Mouse (Mus musculus) kidney, adult 11 months (tissue): Measurements from ENCODE around the gene Cacnb4.

Source experiments
- DNase-seq: peaks from one replicate; pipeline ENCODE4 v3.0.0; 2022

The Cacnb4 gene

DNA sequence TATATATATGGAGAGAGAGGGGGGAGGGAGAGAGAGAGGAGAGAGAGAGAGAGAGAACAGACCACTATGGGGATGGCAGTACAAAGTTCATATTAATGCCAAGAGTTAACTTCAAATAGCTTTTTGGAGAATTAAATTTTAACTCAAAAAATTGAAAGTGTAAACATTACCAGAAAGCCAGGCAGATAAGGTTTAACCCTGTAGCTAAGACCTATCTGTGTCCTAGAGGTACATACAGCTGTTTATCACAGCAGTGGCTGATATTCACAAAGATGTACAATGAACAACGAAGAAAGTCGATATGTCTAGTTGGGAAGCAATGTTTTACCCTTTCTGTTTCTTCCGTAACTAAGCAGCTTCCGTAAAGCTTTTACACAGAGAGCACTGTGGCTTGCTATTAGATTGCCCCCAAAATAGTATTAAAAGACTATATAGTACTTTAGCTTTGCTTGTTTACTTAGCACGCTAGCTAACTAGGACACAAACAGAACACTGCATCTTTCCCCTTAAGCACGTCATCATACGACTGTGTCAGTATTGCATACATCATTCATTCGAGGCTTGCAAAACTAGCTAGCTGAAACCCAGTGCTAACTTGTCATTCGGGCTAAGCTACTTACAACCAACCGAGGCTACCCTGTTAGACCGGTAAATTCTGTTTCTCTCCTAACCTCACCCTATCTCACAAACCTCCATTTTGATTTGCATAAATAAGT is 72.5 kb downstream of the Cacnb4 start:
- no peak for DNase-seq

DNA sequence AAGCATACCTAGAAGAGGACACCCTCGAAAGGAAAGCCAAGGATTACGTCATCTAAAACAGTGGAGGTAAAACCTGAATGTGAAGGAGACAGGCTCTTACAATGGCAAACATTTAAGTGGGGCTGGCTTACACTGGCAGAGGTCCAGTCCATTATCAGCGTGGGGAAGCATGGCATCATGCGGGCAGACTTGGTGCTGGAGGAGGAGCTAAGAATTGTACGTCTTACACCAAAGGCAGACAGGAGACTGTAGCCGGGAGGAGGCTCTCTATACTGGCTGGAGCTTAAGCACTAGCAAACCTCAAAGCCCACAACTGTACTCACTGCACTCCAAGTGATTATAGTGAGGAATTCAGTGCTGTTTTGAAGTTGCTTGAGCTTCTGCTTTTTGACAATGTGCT is 73.2 kb downstream of the Cacnb4 start:
- no peak for DNase-seq

DNA sequence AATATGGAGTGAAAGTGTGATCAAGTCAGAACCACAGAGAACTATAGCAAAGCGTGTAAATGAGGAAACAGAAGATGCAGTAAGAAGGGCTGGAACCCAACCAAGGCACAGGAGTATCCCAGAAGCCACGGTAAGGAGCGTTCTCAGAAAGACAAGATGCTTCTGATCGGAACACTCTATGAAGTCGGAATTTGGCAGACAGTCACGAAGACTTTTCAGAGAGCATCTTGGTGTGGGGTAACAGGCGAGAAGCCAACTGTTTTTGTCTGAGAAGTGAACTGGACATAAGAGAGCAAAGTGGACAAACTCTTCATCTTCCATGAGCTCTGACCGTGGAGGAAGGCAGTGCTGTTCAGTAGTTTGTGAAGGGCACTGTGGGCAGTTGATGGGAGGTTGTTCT is 73.7 kb downstream of the Cacnb4 start:
- no peak for DNase-seq

DNA sequence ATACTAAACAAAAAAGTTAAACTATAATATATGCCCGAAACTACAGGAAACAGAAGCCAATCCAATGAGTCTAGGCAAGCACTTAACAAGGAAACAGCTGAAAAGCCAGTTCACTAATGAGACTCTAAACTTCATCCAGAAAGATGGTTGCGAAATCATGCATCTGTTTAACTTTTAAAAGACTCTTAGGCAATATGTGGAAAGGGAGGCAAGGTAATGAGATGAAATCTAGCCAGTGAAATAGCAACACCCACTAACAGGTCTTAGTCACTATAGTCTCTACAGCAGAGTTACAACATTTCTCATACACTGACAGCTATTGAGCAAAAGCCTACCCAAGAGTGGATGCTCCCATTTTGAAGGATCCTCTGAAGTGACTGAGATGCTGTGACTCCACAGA is 74.4 kb downstream of the Cacnb4 start:
- no peak for DNase-seq

DNA sequence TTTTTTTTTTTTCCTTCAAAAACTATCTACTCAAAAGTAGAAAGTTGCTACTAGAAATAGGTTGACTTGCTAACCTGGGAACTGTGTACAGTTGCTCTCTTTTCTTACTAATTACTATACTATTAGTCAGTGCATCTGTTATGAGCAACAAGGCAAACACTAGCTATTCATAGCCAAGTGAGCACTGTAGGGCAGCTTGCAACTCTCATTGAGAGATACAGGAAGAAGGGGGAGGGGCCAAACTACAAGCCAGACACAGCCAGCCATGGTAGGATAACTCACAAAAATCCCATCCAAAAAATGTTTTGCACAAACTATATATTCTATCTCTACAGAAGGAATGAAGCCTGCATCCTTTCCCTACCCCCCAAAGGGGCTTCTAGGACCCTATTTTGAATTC is 79.1 kb downstream of the Cacnb4 start:
- no peak for DNase-seq

DNA sequence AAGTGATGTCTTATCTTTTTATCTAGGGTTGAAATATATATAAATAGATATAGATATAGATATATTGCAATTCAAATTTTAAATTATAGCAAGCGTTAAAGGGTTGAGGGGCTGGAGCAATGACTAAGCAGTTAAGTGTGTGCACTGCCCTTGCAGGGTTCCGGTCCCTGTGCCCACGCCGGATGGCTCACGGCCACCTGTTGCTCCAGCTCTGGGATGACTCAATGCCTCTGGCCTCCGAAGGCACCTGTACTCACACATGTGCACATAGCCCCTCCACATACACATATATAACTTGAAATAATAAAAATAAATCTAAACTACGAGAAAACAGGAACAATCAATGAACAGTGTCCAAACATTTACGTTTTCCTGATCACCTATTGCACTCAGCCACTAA is 82.8 kb downstream of the Cacnb4 start:
- no peak for DNase-seq

DNA sequence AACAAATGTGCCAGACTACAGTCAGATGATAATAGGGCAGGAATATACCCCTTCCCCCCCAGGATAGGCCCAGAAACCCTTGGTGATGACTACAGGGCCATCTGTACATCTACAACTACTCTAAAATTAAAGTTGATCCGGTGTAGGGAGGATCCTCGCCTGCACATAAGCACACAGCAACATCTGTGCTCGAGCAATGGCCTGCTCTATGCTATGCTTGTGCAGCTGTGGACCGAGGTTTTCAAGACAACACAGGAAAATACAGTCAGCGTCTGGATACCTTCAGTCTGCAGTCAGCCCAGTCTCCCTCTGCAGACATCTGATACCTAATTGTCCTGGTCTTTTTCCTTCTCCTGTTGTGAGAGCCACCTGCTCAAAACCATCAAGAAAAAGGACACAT is 83.4 kb downstream of the Cacnb4 start:
- no peak for DNase-seq

DNA sequence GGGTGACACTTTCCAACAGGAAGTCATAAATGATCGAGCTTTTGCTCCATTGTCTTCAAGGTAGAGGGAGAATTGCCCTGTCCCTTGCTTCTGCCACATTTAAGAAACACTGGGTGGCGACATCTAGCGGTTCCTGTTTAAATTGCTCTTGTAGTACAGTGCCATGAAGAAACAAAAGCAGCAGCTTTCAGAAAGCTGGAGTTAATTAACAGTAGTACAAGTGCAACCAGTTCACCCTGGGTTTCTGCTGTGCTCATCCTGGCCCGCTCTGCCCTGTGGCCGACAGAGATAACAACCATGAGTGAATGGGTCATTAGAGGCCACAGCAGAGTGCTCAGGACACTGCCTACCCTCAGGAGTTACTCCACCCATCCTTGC is 85.7 kb downstream of the Cacnb4 start:
- DNase-seq: peak; percentile 63

DNA sequence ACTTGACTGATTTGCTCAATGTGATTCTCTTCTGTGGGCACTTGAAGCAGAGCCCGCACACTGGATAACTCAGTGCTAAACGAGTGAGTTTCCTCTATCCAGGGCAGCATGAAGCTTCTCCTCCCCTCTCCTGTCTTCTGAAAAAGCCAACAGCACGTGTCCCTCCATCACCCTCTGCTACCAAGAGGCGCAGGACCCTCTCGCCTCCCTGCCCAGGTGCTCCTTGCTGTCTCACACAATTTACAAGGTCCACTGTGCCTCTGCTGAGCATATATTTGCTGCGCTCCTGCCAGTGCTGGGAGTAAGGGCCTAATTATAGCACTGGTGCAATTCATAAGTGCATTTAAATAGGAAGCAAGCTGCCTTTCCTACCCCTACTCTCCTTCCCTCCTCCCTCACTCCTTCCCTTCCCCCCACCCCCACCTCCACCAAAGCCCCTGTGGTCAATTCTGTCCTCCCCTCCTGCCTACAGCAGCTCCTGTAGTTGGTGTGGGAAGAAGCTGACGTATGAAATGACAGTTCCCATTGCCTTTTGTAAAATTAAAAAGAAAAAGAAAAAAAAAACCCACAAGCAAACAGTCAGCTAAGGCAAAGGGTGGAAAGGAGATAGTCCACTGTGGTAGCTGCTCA is 86.2 kb downstream of the Cacnb4 start:
- no peak for DNase-seq

DNA sequence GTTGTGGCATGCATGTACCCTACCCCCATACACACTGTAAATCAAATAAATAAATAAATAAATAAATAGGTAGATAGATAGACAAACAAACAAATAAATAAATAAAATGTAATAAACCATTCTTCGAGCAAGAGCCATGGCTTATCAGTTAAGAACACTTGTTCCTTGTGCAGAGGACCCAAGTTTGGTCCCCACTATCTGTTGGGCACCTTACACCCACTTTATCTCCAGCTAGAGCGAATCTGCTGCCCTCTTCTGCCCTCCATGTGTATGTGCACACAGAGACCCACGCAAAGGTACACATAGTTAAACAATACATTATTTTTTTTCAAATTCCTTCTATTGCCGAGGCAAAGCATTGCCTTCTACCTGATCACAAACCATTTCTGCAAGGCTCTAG is 87.1 kb downstream of the Cacnb4 start:
- no peak for DNase-seq

DNA sequence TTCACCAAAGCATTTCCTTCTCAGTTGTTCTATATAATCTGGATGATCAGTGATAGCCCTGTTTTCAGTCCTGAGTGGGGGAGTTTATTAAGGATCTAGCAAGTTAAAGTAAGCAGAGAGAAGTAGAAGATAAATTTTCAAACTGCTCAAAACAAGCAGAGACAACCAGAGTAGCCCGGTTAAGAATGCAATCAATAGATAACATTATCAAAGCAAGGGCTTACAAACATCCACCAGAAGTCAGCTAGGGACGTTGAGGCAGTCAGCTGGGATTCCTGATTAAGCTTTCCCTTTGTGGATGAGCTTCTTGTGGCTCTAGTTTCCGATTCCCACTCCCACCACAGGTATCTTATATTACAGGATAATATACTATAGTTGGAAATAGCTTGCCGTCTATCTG is 91.2 kb downstream of the Cacnb4 start:
- DNase-seq: no peak

DNA sequence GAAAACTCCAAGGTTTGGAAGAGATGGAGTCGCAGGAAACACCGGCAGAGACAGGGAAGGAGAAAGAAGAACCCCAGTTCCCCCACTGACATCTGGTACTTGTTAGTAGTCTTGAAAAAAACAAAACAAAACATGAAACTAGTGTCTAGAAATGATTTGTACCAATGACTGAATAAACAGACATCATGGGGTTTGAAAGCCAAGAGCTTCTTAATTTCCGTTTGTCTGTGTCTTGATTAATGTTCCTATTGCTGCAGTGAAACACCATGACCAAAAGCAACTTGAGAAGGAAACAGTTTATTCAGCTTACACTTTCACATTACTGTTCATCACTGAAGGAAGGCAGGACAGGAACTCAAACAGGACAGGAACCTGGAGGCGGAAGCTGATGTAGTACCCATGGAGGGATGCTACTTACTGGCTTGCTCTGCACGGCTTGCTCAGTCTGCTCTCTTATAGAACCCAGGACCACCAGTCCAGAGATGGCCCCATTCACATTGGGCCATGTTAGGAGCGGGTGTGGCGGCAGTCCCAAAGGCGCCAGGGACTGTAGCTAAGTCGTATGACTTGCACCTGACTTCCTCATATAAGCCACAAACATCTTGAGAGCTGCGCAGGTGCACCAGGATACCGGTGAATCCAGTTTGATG is 95.4 kb downstream of the Cacnb4 start:
- no peak for DNase-seq

DNA sequence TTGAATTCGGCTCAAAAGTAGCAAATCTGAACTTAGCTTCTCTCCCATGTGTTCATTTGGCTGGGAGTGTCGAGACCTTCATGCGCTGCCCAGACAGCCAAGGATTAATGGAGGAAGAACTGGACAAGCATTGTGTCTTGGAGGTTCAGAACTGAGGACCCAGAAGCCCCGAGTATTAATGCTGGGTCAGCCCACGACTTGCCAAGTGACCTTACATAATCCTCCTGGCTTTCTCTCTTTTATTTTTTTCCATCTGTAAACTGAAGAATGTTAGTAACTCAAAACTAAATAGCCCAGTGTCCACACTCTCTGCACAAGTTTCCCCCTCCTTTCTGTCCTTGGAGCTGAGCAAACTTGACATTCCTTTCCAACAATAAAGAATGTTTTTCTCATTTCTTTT is 95.9 kb downstream of the Cacnb4 start:
- DNase-seq: peak; percentile 53

DNA sequence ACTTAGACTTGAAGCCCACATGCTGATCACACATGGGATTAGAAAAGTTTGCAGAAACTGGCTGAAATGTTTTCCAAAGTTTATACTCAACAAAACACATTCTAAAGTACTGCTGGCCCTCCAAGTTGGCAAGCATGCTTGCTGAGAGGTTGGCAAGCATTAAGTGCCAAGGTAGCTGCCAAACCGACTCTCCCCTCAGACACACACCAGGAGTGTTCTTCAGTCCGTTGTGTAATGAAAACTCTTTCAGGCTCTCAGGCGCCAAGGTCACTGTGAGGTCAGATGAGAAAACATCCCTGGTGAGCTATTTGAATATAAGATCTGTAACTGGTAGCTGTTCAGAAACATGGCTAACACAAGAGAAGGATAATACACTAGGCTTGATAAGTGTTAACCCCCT is 97.8 kb downstream of the Cacnb4 start:
- DNase-seq: peak; percentile 63

DNA sequence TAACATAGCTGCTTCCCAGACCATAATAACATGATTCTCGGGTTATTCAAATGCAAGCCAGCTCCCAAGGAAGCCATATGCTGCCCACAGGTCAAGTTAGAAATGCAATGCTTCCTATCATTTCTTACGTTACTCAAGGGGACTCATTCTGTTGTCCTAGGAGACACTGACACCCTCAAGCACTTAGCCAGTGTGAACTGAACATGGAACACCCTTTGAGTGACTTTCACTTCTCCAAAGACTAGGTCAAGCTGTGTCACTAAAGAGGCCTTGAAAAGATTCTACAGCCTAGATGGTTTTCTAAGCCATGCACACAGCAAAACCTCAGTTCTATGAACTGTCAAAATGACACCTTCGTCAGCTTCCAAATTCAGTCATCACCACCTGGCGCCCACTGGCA is 98.9 kb downstream of the Cacnb4 start:
- DNase-seq: no peak

DNA sequence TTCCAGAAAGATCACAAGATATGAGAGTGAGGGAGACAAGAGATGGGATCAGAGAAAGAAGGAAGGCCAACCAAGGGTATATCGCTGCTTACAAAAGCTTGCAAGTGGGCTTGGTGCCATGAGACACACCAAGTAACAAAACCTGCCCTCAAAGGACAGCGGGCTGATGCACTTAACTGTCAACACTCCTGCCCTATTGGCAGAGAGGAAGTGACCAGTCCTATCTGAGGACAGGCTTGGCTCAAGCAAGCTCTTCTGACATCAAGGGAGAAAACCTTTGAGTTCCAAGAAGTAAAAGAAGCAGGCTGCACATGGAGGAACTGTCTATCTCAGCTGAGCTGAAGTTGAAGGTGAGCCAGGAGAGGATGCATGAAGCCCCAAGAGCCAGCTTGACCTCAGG is 100.1 kb downstream of the Cacnb4 start:
- no peak for DNase-seq

DNA sequence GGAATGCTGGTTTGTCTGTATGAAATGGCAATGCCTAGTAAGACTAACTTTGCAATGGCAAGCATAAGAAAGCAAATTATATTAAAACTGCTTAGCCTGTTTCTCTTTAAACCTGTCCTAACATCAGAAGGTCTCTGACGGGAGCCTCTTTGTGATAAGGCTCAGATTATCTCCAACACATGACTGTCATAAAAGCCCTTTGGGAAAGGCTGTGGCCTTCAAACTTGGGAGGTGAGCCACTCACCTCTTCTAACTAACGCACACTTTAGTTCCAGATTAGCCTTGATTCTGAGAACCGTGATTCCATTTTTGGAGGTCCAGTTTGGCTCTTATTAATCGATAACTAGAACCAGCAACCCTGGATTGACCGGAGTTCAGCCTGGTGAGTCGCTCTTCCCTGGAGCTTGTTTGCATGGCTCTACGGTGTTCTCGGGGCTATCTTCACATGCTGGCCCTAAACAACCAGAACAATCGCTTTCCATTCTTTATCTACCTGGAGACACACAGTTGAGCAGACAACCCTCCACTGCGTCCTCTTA is 100.9 kb downstream of the Cacnb4 start:
- peak; percentile 19 for DNase-seq

DNA sequence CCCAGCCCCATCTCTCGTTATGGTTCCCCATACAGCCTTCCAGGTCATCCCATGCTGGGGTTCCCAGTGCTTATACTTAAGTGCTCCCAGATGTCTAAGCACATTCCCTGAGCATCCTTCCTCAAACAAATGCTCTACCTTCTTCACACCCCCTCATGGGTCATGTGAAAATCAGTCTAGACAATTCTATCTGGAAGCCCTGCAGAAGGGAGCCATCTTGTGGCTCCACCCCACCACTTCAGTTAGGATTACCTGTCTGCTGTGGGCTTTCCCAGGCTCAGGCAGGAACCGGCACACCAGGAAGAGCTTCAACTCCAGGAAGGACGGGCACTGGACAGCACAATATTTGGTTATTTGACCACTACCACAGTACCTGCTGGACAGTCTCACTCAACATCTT is 101.7 kb downstream of the Cacnb4 start:
- DNase-seq: no peak

DNA sequence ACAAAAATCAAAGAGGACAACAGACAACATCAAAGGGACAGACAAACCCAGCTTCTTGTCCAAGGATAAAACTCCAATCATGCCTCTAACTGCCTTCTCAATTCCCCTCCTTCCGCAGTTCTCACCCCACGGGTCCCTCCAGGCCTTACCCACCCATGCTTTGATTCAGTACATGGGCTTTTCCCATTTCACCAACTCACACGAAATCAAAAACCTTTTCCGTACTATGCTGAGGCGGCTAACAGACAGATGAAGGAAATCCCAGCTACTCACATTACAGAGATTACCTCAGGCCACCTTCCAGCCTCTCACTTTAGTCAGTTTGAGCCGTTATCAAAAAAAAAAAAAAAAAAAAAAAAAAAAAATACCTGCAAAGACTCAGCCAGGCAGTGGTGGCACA is 104.4 kb downstream of the Cacnb4 start:
- no peak for DNase-seq

DNA sequence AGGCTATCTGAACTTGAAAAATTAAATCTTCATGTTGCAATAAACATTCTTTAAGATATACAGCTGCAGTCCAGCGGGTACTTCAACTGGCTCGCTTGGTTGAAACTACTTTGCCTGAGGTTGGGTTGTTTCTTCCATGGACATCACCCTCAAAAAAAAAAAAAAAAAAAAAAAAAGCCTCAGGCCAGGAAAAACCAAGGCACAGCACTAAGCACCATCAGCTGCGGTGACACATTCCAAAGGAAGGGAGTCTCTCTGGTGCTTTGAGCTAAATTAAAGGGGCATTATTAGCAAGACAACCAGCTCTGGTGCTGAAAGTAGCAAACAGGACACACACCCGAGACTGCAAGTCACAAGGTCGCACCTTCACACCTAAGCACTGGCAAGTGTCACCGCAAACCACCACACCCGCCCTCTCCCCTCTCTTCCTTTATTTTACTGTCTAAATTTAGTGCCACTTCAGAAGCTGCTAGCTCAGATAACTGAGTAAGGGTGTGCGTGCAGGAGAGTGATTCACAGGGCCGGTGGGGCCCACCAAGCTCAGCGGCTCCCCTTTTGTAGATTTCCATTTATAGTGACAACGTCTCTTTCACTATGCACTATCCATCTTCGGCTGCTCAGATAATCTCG is 105.2 kb downstream of the Cacnb4 start:
- no peak for DNase-seq

DNA sequence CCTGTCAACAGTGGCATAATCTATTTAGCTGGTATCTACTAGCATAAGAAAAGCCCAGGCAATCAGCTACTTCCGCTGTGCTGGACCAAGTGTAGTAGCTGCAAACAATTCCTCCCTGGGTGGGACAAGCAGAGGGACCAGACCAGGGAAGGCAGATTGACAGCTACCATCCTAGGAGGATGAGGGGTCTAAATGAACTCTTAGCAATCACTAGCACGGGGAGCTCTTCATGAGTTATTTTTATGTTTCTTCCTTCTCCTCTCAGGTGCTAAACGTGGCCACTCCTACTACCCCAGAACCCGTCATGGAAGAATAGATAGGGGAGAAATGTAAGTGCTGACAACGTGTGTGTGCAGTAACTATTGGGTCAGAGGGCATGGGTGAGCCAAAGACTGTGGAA is 105.8 kb downstream of the Cacnb4 start:
- no peak for DNase-seq

DNA sequence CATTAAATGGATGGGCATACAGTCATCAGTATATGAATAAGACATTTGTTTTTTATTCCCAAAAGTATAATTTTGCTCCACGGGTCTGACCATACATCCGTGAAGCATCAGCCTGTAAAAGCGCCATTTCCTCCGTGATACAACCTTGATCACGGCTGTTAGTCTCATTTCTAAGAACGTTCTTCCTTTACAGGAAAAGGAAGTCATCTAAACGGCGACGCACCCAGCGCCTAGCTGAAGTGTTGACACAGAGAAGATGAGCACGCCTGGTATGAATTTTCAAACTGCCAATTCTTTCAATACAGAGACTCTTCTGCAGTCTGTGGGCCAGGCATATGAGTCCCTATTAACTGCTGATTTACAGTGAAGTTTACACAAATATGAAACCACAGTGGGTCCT is 106.5 kb downstream of the Cacnb4 start:
- no peak for DNase-seq

DNA sequence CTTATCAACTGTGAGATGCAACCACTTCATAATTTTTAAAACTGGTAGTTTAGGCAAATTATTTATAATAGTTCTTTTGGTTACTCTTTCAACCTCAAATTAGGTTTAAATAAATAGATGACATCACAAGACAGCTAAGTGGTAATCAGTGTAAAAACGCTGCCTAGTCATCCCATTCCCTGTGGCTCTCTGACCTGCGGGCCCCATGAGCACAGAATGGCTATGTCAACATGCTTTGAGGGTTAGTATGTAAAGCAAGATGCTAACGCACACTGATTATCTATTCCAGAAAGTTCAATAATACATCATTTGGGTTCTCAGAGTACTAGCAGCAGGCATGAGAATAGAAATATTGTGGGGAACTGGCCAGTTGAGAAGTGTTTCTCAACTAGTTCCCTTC is 108.5 kb downstream of the Cacnb4 start:
- DNase-seq: no peak

DNA sequence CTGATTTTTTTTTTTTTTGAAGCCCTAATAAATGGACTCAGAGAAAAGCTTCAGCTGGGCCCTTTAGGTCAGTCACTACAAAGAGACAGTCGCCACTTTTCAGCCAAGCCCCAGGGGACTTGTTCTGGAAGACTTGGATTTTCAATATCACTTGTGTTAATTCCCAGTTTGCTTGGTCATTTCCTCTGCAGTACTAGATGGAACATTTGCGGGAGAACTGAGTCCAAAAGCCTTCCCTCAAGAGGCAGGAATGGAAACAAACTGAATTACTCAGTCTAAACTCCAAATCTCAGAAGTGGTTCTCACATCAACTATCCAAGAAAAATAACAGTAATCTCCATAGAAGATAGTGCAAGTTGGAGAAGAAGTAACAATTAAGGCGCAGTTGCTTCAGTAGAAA is 109.2 kb downstream of the Cacnb4 start:
- DNase-seq: no peak
